Mouse (Mus musculus) small intestine, adult 2 months (tissue): ENCODE measurements at regions not wholly inside any gene's neighbourhood (a gene's known extent, or its start where the extent isn't known, plus 50 kb on each side); places are given as distances from the start of the nearest gene placed in this dataset.

ENCODE experiments used
- CTCF ChIP-seq: fragments of 200-500 bp; IDR thresholded peaks from 2 replicates; pipeline ENCODE4 v1.5.1; 2012; ENCODE audit warnings: low read depth, mild to moderate bottlenecking, control low read depth, inconsistent platforms, low read length, moderate library complexity, mixed read lengths; ENCODE audit not compliant: insufficient replicate concordance, insufficient read length; ENCODE audit errors: extremely low read depth
- POLR2A ChIP-seq: fragments of 200-500 bp; IDR thresholded peaks from 2 replicates; pipeline ENCODE4 v1.6.1; 2012; ENCODE audit warnings: low read depth, mild to moderate bottlenecking, control low read depth, inconsistent platforms, low read length, moderate library complexity

DNA sequence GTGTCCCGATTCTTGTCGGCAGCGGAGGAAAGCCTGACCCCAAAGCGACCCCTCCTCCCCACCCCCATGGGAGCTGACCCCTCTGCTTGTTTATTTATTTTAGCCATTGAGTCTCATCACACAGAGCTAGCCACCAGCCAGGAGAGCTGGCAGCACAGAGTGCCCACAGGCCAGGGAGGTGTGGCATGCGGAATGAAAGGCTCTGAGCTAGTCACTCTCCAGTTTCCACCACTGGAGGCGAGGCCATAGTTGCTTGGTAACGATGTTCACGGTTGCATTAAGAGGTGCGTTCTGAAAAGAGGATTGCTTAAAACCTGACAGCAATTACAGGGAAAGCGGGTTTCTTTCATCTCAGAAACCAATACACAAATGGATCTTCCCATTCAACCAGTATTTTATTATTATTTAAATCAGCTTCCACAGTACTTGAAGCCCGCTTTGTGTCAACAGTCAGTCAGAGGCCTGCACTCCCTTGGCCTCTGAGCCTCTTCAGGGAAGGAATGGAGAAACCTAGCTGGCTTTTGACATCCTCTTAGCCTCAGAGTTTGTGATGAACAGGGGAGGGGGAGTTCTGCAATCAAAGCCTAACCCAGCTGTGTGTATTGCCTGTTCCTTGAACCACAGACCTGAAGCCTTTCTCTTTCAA, 134.8 kb upstream of the Cdh4 start:
- no peak for TF ChIP-seq CTCF
- no peak for TF ChIP-seq POLR2A
